Mouse (Mus musculus) frontal cortex, postnatal 25 days (tissue): ENCODE measurements around the gene Kntc1.

Source experiments
- DNase-seq, 2 experiments: peaks; one replicate each; pipeline ENCODE4 v3.0.0; 2022; ENCODE audit warnings: low spot score in 2 of 2

The Kntc1 gene

DNA sequence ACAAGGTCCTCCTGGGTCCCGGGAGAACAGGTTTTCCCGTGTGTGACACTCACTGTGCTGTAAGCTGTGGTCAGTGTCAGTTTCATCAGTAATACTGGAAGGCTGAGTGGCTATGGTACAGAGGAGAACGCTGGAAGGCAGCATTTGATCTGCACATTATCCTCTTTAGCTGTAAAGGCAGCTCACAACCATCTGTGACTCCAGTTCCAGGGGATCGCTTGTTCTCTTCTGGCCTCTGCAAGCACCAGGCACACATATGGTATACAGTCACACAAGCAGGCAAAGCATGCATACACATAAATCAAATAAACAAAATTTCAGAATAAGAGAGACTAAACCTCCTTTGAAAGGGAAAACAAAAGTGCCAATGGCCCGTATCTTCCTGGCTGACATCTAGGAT is 59.0 kb downstream of the Kntc1 start:
- no peak for DNase-seq

- no peak for DNase-seq
These were observed 59.6 kb downstream of the Kntc1 start for GRCm38 (mm10) chr5:123809156-123809555.

DNA sequence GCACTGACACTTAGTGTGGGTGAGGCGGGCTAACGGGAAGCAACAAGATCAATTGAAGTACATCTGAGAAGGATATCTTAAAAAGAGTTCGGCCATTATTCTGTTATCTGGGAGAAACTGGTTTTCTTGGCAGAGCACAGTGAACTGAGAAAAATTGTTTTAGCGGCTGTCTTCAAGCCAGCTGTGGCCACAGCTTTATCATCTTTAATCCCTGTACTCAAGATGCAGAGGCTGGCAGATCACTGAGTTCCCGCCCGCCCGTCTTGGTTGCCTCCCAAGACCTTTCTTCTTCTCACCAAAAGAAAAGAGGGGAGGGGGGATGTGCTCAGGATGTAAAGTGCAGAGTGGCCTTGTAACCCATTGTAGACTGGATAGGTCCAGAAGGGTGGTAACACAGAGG is 67.4 kb downstream of the Kntc1 start:
- DNase-seq: no peak

DNA sequence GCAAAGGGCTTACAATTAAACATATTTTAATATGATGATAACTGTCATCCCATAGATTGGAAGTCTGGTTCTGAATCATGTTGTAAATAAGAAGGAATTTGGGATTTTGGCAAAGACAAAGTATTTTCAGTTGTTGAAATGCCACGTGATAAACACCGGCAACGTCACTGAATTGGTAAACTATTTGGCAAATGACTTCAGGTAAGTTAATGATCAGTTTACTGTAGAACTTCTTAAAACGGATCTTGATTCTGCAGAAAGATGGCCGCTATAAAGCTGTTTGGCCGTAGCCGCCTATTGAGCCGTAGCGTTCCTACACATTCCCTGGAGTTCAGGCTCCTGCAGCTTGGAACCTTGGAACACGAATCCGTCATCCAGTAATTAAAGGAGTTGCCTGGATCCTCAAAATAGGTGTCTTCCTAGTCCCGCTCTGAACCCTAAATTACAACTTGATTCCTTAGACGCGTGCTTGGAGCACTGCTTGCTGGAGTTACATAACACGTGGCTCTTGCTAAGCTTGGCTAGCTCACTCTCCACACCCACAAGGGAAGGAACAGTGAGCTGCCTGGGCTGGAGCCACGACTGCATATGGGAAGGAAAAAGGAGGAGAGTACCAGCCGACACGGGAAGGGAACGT is 69.5 kb downstream of the Kntc1 start:
- peak in 1 of 2 experiments; percentile 24 for DNase-seq

DNA sequence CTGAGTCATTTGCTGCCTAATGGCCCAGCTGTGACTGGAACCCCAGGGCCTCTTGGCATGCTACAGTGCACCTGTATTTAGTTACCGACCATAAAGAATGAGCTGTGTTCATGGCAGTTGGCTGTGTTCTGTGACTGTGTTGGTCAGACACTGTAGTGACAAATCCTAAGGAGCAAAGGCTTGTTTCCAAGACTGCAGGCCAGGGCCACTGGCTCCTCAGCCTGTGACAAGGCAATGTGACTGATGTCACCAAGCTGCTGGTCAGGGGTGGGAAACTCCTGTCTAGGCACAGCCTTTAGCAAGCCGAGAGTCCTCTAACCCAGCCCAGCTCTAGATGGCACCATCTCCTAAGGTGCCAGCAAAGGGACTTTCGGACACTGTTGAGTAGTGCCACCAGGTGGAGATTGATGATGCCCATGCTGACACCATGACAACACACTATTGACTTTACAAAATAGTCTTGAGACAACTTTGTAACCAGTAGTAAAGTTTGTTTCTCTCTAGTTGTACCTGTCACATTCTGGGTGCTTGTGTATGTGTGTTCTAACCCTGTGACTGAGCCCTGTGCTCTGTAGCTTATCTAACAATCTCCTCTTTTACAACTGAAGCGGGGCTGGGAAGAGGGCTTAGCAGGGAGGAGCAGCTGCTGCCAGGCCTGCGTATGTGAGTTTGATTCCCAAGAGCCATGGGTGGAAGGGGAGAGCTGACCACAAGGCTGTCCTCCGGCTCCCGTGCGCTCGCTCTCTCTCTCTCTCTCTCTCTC is 71.2 kb downstream of the Kntc1 start:
- DNase-seq: no peak

DNA sequence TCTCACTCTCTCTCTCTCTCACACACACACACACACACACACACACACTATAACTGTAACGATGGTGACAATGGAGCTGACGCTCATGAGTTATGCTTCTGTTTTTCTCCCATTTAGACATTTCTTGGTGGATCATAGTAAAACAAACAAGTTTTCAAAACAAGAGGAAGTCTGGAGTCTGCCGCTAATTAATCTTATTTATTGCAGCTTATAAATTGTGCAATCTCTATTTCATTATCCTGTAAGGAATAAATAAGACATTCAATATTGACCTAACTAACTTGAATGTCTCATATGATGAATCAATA is 71.7 kb downstream of the Kntc1 start:
- no peak for DNase-seq

DNA sequence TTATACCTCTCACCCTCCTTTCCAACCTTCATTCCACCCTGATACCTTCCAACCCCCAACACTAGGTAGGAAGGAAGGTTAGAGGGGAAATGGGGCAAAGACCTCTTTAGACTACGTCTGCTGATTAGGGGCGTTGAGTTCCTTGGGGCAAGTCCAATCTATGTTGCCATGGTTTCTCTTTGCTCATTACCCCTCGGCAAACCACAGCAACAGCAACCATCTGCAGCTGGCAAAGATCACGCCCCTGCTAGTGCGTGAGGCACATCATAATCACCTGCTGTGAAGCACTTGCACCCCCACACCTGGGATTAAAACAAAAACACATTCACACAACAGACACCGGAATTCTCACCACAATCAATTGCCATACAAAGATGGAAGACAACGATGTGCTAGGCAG is 73.2 kb downstream of the Kntc1 start:
- DNase-seq: no peak

- DNase-seq: no peak
These were observed 78.2 kb downstream of the Kntc1 start for GRCm38 (mm10) chr5:123827659-123828091.

GRCm38 (mm10) chr5:123832309-123832708 is 82.8 kb downstream of the Kntc1 start:
- DNase-seq: no peak

GRCm38 (mm10) chr5:123834836-123835235 is 85.3 kb downstream of the Kntc1 start:
- DNase-seq: no peak

DNA sequence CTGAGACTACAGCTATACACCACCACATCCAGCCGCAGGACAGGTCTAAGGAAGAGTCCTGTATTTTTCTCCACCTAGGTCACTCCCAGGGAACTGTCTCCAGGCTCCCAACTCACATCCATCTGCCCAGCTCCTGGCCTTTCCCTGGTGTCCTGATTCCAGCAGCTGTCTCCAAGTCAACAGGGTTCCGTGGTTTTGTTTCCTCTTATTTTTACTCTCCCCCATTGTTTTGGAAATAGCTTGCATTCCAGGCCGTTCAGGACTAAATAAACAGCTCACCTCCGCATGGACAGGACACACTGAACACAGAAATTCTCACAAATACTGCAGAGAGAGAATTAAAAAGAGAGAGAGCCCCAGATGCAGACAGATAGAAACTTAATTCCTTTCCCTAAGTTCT is 87.9 kb downstream of the Kntc1 start:
- DNase-seq: no peak

DNA sequence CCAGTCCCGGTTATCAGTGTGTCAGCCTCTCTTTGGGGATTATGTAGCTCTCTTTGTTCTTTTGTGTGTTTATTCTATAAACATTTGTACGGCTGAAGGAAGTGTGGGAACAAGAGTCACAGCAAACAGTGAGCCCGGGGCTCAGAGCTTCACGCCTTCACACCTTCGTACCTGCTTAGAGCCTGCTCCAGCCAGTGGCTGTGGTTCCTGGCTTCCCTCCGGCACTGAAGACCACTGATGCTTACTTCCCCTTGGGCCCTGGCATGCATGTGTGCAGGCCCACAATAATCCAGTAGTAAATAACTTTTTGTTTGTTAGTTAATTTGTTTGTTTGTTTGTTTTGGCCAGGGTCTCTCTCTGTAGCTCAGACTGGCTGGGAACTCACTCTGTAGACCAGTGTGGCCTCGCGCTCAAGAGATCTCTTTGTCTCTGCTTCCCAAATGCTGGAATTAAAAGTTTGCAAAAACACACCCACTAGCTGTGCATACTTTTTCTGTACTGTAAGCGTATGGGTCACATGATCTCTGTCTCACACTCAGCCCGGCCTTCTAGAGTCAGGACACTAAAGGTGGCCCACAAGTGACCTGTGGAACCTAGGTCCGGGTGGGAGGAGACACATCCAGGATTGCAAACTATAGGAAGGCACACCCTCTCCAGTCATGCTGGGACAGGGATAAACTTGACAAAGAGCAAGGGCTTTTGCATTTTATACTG is 92.9 kb downstream of the Kntc1 start:
- no peak for DNase-seq

DNA sequence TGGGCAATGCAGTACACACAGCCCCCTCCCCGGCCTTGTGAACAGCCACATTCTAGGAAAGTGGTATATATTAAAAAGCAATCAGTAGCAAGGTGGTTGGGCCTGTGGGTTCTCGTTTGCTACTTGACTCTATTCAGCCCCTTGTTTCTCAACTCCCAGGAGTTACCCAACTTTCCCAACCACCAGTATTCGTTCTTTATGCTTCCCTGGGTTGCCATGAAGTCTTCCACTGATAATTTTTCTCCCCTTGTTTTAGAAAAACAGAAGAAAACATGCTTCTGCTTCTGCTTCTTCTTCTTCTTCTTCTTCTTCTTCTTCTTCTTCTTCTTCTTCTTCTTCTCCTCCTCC is 93.4 kb downstream of the Kntc1 start:
- no peak for DNase-seq

GRCm38 (mm10) chr5:123843816-123844215 is 94.3 kb downstream of the Kntc1 start:
- DNase-seq: no peak

GRCm38 (mm10) chr5:123844316-123844715 is 94.8 kb downstream of the Kntc1 start:
- DNase-seq: no peak

DNA sequence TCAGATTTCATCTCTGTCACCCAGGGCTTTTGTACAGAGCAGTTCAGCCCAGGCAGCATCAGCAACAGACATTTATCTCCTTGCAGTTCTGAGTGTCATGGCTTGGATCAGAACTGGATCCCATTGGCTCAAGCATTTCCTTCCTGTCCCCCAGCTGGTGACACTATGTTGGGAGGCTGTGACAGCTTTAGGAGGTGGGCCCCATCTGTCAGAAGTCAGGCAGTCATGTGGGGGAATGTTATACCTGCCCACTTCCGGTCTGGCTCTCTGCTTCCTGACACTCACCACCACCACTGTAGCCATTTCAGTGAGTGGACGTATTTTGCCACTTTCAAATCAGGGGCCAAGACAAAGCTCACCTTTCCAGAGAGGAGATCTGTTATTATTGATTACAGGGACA is 101.9 kb downstream of the Kntc1 start:
- DNase-seq: no peak

- no peak for DNase-seq
These were observed 104.5 kb downstream of the Kntc1 start for GRCm38 (mm10) chr5:123853877-123854504.

DNA sequence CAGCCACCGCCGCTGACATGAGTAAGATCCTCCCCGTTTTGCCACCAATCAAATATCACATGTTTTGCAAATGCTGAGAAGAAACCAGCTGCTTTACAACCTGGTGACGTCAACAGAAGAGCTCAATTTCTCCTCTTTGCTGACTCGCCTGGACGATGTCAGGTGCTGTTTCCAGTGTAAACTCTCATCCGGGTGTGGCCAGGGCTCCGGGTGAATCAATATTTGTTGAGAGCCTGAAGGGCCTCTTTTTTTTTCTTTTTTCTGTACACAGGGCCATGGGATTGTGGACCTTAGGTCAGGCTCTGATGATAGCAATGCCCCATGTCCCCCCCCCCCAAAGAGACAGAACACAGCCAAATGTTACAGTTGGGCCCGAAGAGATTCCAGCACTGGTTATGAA is 105.0 kb downstream of the Kntc1 start:
- DNase-seq: no peak

- DNase-seq: no peak
These were observed 109.3 kb downstream of the Kntc1 start for GRCm38 (mm10) chr5:123858798-123859197.

DNA sequence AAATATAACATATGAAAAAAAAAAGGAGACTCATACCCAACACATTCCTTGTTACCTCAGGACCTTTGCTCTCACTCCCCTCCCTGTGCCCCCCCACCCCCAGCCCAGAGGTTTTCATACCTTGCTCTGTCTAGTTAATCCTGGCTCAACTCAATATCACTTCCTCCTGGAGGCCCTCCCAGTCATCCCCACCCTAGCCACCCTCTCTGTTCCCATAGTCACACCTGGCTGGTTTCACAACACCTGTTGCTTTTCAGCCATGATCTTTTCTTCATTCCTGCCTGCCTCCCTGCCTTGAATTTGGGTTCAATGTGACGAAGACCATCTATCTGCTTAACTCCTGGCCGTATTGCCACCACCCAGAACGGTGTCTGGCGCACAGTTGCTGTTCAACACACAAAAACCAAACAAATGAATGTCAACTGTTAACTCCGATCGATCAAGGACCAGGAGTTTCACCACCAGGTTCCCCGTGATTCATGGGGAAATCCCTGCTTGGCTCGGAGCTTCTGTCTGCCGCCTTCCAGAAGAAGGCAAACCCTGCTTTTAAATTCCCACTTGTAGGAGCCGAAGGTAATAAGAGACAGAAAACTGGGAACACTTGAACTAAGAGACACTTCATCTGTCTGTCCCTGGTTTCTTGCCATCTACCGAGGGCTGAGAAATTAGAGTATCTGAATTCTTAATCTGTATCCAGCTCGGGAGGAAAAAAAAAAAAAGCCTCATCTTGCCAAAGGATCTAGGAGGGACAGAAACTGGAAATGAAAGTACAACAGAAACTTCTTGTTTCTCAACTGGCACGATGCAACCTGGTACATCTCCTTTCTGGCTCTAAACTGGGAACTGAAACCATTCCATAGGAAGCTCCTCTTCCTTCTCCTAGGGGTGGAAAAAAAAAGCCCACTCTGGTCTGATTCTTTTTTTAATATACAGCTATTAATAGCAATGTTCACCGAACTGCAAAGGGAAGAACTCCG is 113.1 kb downstream of the Kntc1 start:
- DNase-seq: no peak

DNA sequence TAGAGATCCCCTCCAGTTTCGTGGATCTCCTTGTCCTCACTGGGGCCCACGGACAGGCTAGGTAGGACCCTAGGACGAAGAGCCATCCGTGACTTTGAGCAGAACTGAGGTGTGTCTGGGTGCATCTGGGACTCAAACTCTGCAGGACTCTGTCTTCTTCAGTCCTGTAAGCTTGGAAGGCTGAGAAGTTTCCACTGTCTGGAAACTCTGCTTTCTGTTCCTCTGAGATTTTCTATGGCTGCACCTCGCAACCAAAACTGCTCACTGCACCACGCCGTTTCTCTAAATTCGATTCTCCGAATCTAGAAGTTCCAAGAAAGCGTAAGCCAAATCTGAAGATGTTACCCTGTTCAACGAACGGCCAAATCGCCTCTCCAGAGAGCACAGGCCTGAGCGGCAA is 114.4 kb downstream of the Kntc1 start:
- DNase-seq: no peak

DNA sequence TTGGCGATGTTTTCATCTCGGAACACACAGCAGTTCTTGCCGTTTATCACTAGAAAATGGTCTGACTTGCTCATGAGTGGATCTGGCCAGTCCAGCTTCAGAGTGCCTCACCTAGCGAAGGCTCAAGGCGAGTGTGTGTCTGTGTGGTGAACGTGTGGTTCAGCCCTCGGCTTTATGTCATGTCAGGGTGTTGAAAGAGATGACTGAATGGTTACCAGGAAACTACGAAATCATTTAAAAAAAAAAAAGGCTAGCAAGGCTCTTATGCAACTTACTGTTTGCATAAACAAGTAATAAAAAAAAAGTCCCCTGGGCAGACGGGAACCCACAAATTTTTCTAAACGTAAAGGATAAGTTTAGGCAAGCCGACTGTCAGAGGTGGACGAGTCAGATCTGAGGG is 115.8 kb downstream of the Kntc1 start, which contains the start of gene Hcar2:
TSS of gene Hcar2 (minus strand) at position 135 of the 400 bp plus-strand sequence.
- DNase-seq: no peak
